Mouse (Mus musculus): ENCODE measurements around the gene Lrrc73. TPM values are rescaled to one million over a fixed set of nuclear protein-coding genes. Genes with fewer than 3 reads are reported as not detected.

Lrrc73 gene
- polyA plus RNA-seq, 2 experiments = 0.08 to 0.11 TPM

DNA sequence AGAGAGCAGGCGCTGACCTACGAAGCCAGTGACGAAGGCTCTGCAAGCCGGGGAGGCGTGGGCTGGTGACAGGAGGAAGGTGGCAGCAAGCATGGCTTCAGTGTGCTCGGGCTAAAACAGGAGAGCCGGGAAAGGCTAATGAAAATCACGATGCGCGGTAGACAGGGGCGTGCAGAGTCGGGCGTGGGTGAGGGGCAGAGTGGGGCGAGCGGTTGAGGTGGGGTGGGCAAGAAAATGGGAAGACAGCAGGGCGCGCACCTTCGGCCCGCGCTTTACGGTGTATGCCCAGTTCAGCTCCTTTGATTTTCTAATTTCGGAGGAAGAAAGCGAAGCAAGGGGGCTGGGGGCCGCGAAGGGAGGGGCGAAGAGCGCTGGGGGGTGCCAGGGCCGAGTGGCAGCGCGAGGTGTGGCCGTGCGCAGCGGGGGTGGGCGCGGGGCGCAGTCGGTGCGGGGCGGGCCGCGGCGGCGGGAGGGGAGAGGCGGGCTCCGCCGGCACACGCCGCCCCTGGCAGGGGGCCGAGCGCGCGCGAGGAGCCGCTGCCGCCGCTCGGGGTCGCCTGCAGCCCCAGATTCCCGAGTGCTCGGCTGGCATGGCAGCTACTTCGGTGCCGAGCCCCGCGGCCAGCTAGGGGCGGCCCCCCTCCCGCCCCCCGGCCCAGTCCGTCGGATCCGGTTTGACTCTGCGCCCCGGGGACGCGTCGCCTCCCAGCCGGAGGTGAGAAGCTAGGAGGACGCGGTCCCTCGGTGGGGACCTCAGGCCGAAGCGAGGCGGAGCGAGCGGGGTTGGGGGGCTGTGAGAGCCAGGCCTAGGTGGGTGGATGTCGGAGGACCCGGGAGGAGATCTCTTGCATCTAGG is 44.3 kb downstream of the Lrrc73 start, which contains the start of gene Dlk2:
Gene Dlk2 (plus strand): TSS at position 58 of the 856 bp plus-strand sequence.
- Histone ChIP-seq H3K27me3 (ENCODE audit: control insufficient read depth, insufficient read depth, low read length) (peaks cover 46% of the 10 kb centered on the region), H3K36me3 (replicated peaks; ENCODE audit: control insufficient read depth, insufficient read depth, low read depth) (no peaks in the 10 kb centered on the region), H3K4me1 (replicated peaks; ENCODE audit: control insufficient read depth in 2 of 2, insufficient read depth in 2 of 2, low read length in 1 of 2) (no peaks in the 10 kb centered on the region), H3K9ac (replicated peaks) (no peak within 1 kb of the TSS), H3K9me3 (ENCODE audit: control insufficient read depth, low read length) (no peaks in the 10 kb centered on the region), H3K27ac (no peak within 1 kb of the TSS), H3K4me3 (ENCODE audit: insufficient read depth in 1 of 2, low read depth in 2 of 2, low read length in 2 of 2) (peak within 1 kb of the TSS; percentile 21 to 43; a peak in 3 of 4 replicates), H3K4me2 (ENCODE audit: low read depth) (peak within 1 kb of the TSS; percentile 64)
- TF ChIP-seq CTCF (IDR thresholded peaks at IDR 0.05; ENCODE audit: low read depth) (no peak), EP300 (IDR thresholded peaks at IDR 0.05; ENCODE audit: low read depth) (no peak)
- DNase-seq (ENCODE audit: low read depth in 3 of 3, low spot score in 3 of 3) (no peak), ATAC-seq (ENCODE audit: insufficient read depth) (no peak)
- WGBS (ENCODE audit: insufficient replicate concordance) = under 1% methylated on average over 71 of the region's 86 CpGs

- ATAC-seq (ENCODE audit: insufficient read depth) = peak; percentile 41; the same call in 1 of the 2 replicates
- Histone ChIP-seq H3K9ac (replicated peaks) (no peak overlapping the region), H3K27me3 (ENCODE audit: control insufficient read depth, insufficient read depth, low read length) (peaks cover 46% of the 10 kb centered on the region), H3K36me3 (replicated peaks; ENCODE audit: control insufficient read depth, insufficient read depth, low read depth) (no peaks in the 10 kb centered on the region), H3K9me3 (ENCODE audit: control insufficient read depth, low read length) (no peaks in the 10 kb centered on the region), H3K27ac (no peak overlapping the region), H3K4me2 (ENCODE audit: low read depth) (peak overlapping the region; percentile 64), H3K4me1 (replicated peaks; ENCODE audit: control insufficient read depth in 2 of 2, insufficient read depth in 2 of 2, low read length in 1 of 2) (no peaks in the 10 kb centered on the region), H3K4me3 (ENCODE audit: insufficient read depth in 1 of 2, low read depth in 2 of 2, low read length in 2 of 2) (peak overlapping the region; percentile 21 to 43; a peak in 2 of 4 replicates)
- TF ChIP-seq CTCF (IDR thresholded peaks at IDR 0.05; ENCODE audit: low read depth) = peak; percentile 91
- no peak for TF ChIP-seq EP300 (IDR thresholded peaks at IDR 0.05; ENCODE audit: low read depth)
- under 1% methylated on average over 45 of the region's 48 CpGs for WGBS (ENCODE audit: insufficient replicate concordance)
- DNase-seq (ENCODE audit: low read depth in 3 of 3, low spot score in 3 of 3) = peak; percentile 31 to 33 (median 33)
Measured at GRCm38 (mm10) chr17:46298220-46298913, 45.0 kb downstream of the Lrrc73 start.

GRCm38 (mm10) chr17:46301892-46302291 is 48.6 kb downstream of the Lrrc73 start:
- no peaks in the 10 kb centered on the region for H3K9me3 ChIP-seq (ENCODE audit: control insufficient read depth, low read length)
- no peak overlapping the region for H3K27ac ChIP-seq
- no peak overlapping the region for H3K4me2 ChIP-seq (ENCODE audit: low read depth)
- WGBS (ENCODE audit: insufficient replicate concordance) = 59% methylated on average over 12 of the region's 12 CpGs
- no peak for TF ChIP-seq EP300 (IDR thresholded peaks at IDR 0.05; ENCODE audit: low read depth)
- TF ChIP-seq CTCF (IDR thresholded peaks at IDR 0.05; ENCODE audit: low read depth) = no peak
- H3K9ac ChIP-seq (replicated peaks) = no peak overlapping the region
- H3K4me1 ChIP-seq (replicated peaks; ENCODE audit: control insufficient read depth in 2 of 2, insufficient read depth in 2 of 2, low read length in 1 of 2) = no peaks in the 10 kb centered on the region
- no peaks in the 10 kb centered on the region for H3K36me3 ChIP-seq (replicated peaks; ENCODE audit: control insufficient read depth, insufficient read depth, low read depth)
- peaks cover 23% of the 10 kb centered on the region for H3K27me3 ChIP-seq (ENCODE audit: control insufficient read depth, insufficient read depth, low read length)
- DNase-seq (ENCODE audit: low read depth in 3 of 3, low spot score in 3 of 3) = no peak
- H3K4me3 ChIP-seq (ENCODE audit: insufficient read depth in 1 of 2, low read depth in 2 of 2, low read length in 2 of 2) = no peak overlapping the region
- no peak for ATAC-seq (ENCODE audit: insufficient read depth)

- H3K4me1 ChIP-seq (replicated peaks; ENCODE audit: control insufficient read depth in 2 of 2, insufficient read depth in 2 of 2, low read length in 1 of 2) = no peaks in the 10 kb centered on the region
- WGBS (ENCODE audit: insufficient replicate concordance) = 77% methylated on average over 9 of the region's 9 CpGs
- H3K4me2 ChIP-seq (ENCODE audit: low read depth) = no peak overlapping the region
- H3K27ac ChIP-seq = no peak overlapping the region
- DNase-seq (ENCODE audit: low read depth in 3 of 3, low spot score in 3 of 3) (no peak), ATAC-seq (ENCODE audit: insufficient read depth) (no peak)
- TF ChIP-seq CTCF (IDR thresholded peaks at IDR 0.05; ENCODE audit: low read depth) (no peak), EP300 (IDR thresholded peaks at IDR 0.05; ENCODE audit: low read depth) (no peak)
- H3K9ac ChIP-seq (replicated peaks) = no peak overlapping the region
- no peaks in the 10 kb centered on the region for H3K9me3 ChIP-seq (ENCODE audit: control insufficient read depth, low read length)
- peaks cover under 1% of the 10 kb centered on the region for H3K27me3 ChIP-seq (ENCODE audit: control insufficient read depth, insufficient read depth, low read length)
- H3K4me3 ChIP-seq (ENCODE audit: insufficient read depth in 1 of 2, low read depth in 2 of 2, low read length in 2 of 2) = no peak overlapping the region
- no peaks in the 10 kb centered on the region for H3K36me3 ChIP-seq (replicated peaks; ENCODE audit: control insufficient read depth, insufficient read depth, low read depth)
Measured at GRCm38 (mm10) chr17:46304184-46304583, 50.9 kb downstream of the Lrrc73 start.

MicroRNAs within 50 kb of the gene (microRNA counts, 519-probe panel; counts per million panel counts)
- microRNA mmu-miR-693-3p (69.9 counts per million), microRNA mmu-miR-693-5p (69.9 counts per million)

Small RNA genes lying within 50 kb of the gene (microRNA-seq; reads per million reads assigned to microRNA genes)
- 4.2 reads per million, percentile 3 among the genes with 10 or more reads in this experiment for gene Mir693

Other genes starting within 250 kb of the Lrrc73 start
- 27.9 and 33.9 TPM in 2 replicates for gene Vegfa, start 221.2 kb upstream of the Lrrc73 start, polyA plus RNA-seq (2012; rRNA removed)
- gene Vegfa, start 221.2 kb upstream of the Lrrc73 start, polyA plus RNA-seq (2014; fragmentation: Nextera tagmentation; extraction: Ambion mirVana) = 1.2 and 1.7 TPM in 2 replicates
- gene Mrps18a, start 142.5 kb upstream of the Lrrc73 start, polyA plus RNA-seq (2012; rRNA removed) = 22.8 and 29.7 TPM in 2 replicates
- gene Mrps18a, start 142.5 kb upstream of the Lrrc73 start, polyA plus RNA-seq (2014; fragmentation: Nextera tagmentation; extraction: Ambion mirVana) = 65.2 and 68.5 TPM in 2 replicates
- gene Rsph9, start 109.3 kb upstream of the Lrrc73 start, polyA plus RNA-seq (2012; rRNA removed) = 0.39 and 0.63 TPM in 2 replicates
- gene Rsph9, start 109.3 kb upstream of the Lrrc73 start, polyA plus RNA-seq (2014; fragmentation: Nextera tagmentation; extraction: Ambion mirVana) = 0.71 and 0.77 TPM in 2 replicates
- 25.3 and 25.6 TPM in 2 replicates for gene Mad2l1bp, start 100.0 kb upstream of the Lrrc73 start, polyA plus RNA-seq (2012; rRNA removed)
- 36.0 and 37.2 TPM in 2 replicates for gene Mad2l1bp, start 100.0 kb upstream of the Lrrc73 start, polyA plus RNA-seq (2014; fragmentation: Nextera tagmentation; extraction: Ambion mirVana)
- gene Gtpbp2, start 92.5 kb upstream of the Lrrc73 start, polyA plus RNA-seq (2012; rRNA removed) = 81.0 and 98.3 TPM in 2 replicates
- 18.2 and 20.7 TPM in 2 replicates for gene Gtpbp2, start 92.5 kb upstream of the Lrrc73 start, polyA plus RNA-seq (2014; fragmentation: Nextera tagmentation; extraction: Ambion mirVana)
- 7.7 and 9.7 TPM in 2 replicates for gene Polh, start 50.9 kb upstream of the Lrrc73 start, polyA plus RNA-seq (2012; rRNA removed)
- 7.8 and 9.5 TPM in 2 replicates for gene Polh, start 50.9 kb upstream of the Lrrc73 start, polyA plus RNA-seq (2014; fragmentation: Nextera tagmentation; extraction: Ambion mirVana)
- gene Xpo5, start 50.7 kb upstream of the Lrrc73 start, polyA plus RNA-seq (2012; rRNA removed) = 12.8 and 15.3 TPM in 2 replicates
- 17.9 and 19.1 TPM in 2 replicates for gene Xpo5, start 50.7 kb upstream of the Lrrc73 start, polyA plus RNA-seq (2014; fragmentation: Nextera tagmentation; extraction: Ambion mirVana)
- gene Polr1c, start 5.5 kb upstream of the Lrrc73 start, polyA plus RNA-seq (2012; rRNA removed) = 29.7 and 40.8 TPM in 2 replicates
- gene Polr1c, start 5.5 kb upstream of the Lrrc73 start, polyA plus RNA-seq (2014; fragmentation: Nextera tagmentation; extraction: Ambion mirVana) = 37.3 and 42.5 TPM in 2 replicates
- 22.4 and 23.2 TPM in 2 replicates for gene Yipf3, start 5.5 kb upstream of the Lrrc73 start, polyA plus RNA-seq (2012; rRNA removed)
- 38.1 and 42.5 TPM in 2 replicates for gene Yipf3, start 5.5 kb upstream of the Lrrc73 start, polyA plus RNA-seq (2014; fragmentation: Nextera tagmentation; extraction: Ambion mirVana)
- 11.0 and 12.0 TPM in 2 replicates for gene Tjap1, start 29.5 kb downstream of the Lrrc73 start, polyA plus RNA-seq (2012; rRNA removed)
- 7.7 and 8.5 TPM in 2 replicates for gene Tjap1, start 29.5 kb downstream of the Lrrc73 start, polyA plus RNA-seq (2014; fragmentation: Nextera tagmentation; extraction: Ambion mirVana)
- gene Dlk2, start 43.9 kb downstream of the Lrrc73 start, polyA plus RNA-seq (2012; rRNA removed) = 0.02 and 0.13 TPM in 2 replicates
- not detected in 2 replicates for gene Dlk2, start 43.9 kb downstream of the Lrrc73 start, polyA plus RNA-seq (2014; fragmentation: Nextera tagmentation; extraction: Ambion mirVana)
- gene Abcc10, start 74.8 kb downstream of the Lrrc73 start, polyA plus RNA-seq (2012; rRNA removed) = 1.7 TPM in 2 replicates
- gene Abcc10, start 74.8 kb downstream of the Lrrc73 start, polyA plus RNA-seq (2014; fragmentation: Nextera tagmentation; extraction: Ambion mirVana) = 0.90 and 0.94 TPM in 2 replicates
- 1.1 and 2.1 TPM in 2 replicates for gene Zfp318, start 130.2 kb downstream of the Lrrc73 start, polyA plus RNA-seq (2012; rRNA removed)
- 1.5 and 1.9 TPM in 2 replicates for gene Zfp318, start 130.2 kb downstream of the Lrrc73 start, polyA plus RNA-seq (2014; fragmentation: Nextera tagmentation; extraction: Ambion mirVana)
- gene Crip3, start 175.4 kb downstream of the Lrrc73 start, polyA plus RNA-seq (2012; rRNA removed) = 0.05 TPM in 1 of 2 replicates, not detected in the other
- not detected in 2 replicates for gene Crip3, start 175.4 kb downstream of the Lrrc73 start, polyA plus RNA-seq (2014; fragmentation: Nextera tagmentation; extraction: Ambion mirVana)
- 0.03 and 0.04 TPM in 2 replicates for gene Slc22a7, start 184.9 kb downstream of the Lrrc73 start, polyA plus RNA-seq (2012; rRNA removed)
- gene Slc22a7, start 184.9 kb downstream of the Lrrc73 start, polyA plus RNA-seq (2014; fragmentation: Nextera tagmentation; extraction: Ambion mirVana) = 0.09 TPM in 1 of 2 replicates, not detected in the other
- gene Ttbk1, start 234.1 kb downstream of the Lrrc73 start, polyA plus RNA-seq (2012; rRNA removed) = 0.02 and 0.04 TPM in 2 replicates
- gene Ttbk1, start 234.1 kb downstream of the Lrrc73 start, polyA plus RNA-seq (2014; fragmentation: Nextera tagmentation; extraction: Ambion mirVana) = not detected in 2 replicates
- 12.0 and 14.0 TPM in 2 replicates for gene Dnph1, start 243.2 kb downstream of the Lrrc73 start, polyA plus RNA-seq (2012; rRNA removed)
- 20.0 and 24.2 TPM in 2 replicates for gene Dnph1, start 243.2 kb downstream of the Lrrc73 start, polyA plus RNA-seq (2014; fragmentation: Nextera tagmentation; extraction: Ambion mirVana)